Mouse (Mus musculus) bone marrow, adult 2 months (tissue): ENCODE measurements around the gene Ank2.

ENCODE experiments used
- CTCF ChIP-seq: fragments of 200-500 bp; IDR thresholded peaks from 2 replicates; pipeline ENCODE4 v1.5.1; 2011; ENCODE audit warnings: low read length, control low read depth; ENCODE audit not compliant: control insufficient read depth, insufficient read depth
- POLR2A ChIP-seq: fragments of 200-500 bp; IDR thresholded peaks from 2 replicates; pipeline ENCODE4 v1.6.1; 2011; ENCODE audit warnings: low read depth, mild to moderate bottlenecking, control low read depth, low read length, borderline replicate concordance; ENCODE audit not compliant: control insufficient read depth

DNA sequence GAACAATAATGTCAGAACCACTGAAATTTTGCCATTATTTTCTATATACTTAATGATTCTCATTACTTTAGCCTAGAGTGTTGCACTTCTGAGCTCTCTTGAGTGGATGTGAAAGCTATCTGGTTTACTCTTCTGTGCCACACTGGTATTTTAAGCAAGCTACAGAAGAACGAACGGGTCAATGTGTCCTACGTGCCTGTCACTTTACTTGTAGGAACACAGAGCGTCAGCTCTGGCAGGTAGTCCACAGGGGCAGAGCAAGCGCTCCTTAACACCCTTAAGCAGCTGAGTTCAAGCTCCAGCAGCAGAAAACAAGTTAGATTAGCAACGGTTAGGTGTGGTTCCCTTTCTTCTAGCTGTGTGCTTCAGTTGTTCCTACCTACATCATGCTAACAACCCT lies 40.0 kb upstream of the Ank2 start:
- TF ChIP-seq CTCF = no peak
- no peak for TF ChIP-seq POLR2A
